Mouse (Mus musculus): Measurements from ENCODE around the gene Vegfb. TPM values are rescaled to one million over a fixed set of nuclear protein-coding genes. Genes with fewer than 3 reads are reported as not detected.

The Vegfb gene
- polyA plus RNA-seq, 1 experiment from 2014 or later, result 125 TPM

- 94% methylated on average over 6 of the region's 6 CpGs for WGBS
- no peak overlapping the region for H3K4me3 ChIP-seq
- H3K27me3 ChIP-seq (replicated peaks), result no peaks in the 10 kb centered on the region
- ATAC-seq (ENCODE audit: extremely low read depth, insufficient number of reproducible peaks, low FRiP score, low TSS enrichment), result no peak
- H3K9ac ChIP-seq, result no peak overlapping the region
- peaks cover 50% of the 10 kb centered on the region for H3K4me1 ChIP-seq
- no peak overlapping the region for H3K4me2 ChIP-seq
- H3K36me3 ChIP-seq, result peaks cover 10% of the 10 kb centered on the region
- H3K9me3 ChIP-seq, result no peaks in the 10 kb centered on the region
- no peak overlapping the region for H3K27ac ChIP-seq (replicated peaks)
Measured at GRCm38 (mm10) chr19:6990712-6991111, 3.3 kb upstream of the Vegfb start.

DNA sequence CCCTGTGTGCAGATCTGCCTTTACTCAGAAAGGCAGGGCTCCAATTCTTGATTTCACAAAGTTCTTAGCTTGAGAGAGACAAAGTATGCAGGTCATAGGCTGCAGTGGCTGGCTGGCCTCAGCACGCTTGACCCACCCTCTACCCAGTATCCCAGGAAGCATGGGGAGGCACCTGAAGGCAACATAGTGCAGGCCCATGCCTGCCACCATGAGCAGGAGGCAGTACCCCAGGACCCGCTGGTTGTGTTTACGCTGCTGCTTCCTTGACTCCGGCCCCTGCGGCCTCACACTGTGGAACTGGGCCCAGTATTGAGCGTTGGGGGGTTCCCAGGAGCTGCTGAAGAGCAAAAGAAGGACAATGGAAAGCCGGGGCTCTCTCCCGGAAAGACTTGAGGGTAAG lies 1.8 kb upstream of the Vegfb start:
- no peak overlapping the region for H3K9ac ChIP-seq
- H3K27ac ChIP-seq (replicated peaks), result no peak overlapping the region
- peaks cover 46% of the 10 kb centered on the region for H3K4me1 ChIP-seq
- H3K36me3 ChIP-seq, result peaks cover 23% of the 10 kb centered on the region
- no peak overlapping the region for H3K4me2 ChIP-seq
- no peaks in the 10 kb centered on the region for H3K9me3 ChIP-seq
- no peak for ATAC-seq (ENCODE audit: extremely low read depth, insufficient number of reproducible peaks, low FRiP score, low TSS enrichment)
- H3K27me3 ChIP-seq (replicated peaks), result no peaks in the 10 kb centered on the region
- no peak overlapping the region for H3K4me3 ChIP-seq
- WGBS, result 86% methylated on average over 8 of the region's 8 CpGs

DNA sequence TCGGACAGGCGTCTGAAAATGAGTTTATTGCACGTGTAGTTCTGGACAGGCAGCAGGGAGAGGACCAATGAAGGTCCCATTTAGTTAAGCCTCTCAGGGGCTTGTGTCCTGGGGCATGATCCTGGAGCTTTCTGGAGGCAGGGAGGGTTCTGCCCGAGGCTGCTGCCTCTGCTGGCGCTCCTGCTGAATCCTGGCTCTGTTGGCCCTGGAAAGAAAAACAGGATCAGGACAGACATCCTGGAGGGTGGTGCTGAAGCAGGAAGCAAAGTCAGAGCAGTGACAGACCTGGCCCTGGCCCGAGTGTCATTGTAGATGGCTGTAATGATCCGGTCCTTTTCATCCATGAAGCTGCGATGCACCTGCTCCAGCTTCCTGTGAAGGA lies 444 bp upstream of the Vegfb start:
- Histone ChIP-seq H3K4me3 (peak overlapping the region; percentile 88), H3K4me1 (peaks cover 37% of the 10 kb centered on the region), H3K27me3 (replicated peaks) (no peaks in the 10 kb centered on the region), H3K9me3 (no peaks in the 10 kb centered on the region), H3K4me2 (peak overlapping the region; percentile 75), H3K36me3 (peaks cover 36% of the 10 kb centered on the region), H3K9ac (peak overlapping the region; percentile 100), H3K27ac (replicated peaks) (peak overlapping the region; percentile 98)
- ATAC-seq (ENCODE audit: extremely low read depth, insufficient number of reproducible peaks, low FRiP score, low TSS enrichment), result no peak
- WGBS, result 3% methylated on average over 8 of the region's 8 CpGs

GRCm38 (mm10) chr19:6985951-6986708 lies 1.3 kb downstream of the Vegfb start:
- no peaks in the 10 kb centered on the region for H3K27me3 ChIP-seq (replicated peaks)
- H3K9ac ChIP-seq, result peak overlapping the region; percentile 100
- H3K4me2 ChIP-seq, result peak overlapping the region; percentile 75
- WGBS, result 65% methylated on average over 10 of the region's 10 CpGs
- no peak for ATAC-seq (ENCODE audit: extremely low read depth, insufficient number of reproducible peaks, low FRiP score, low TSS enrichment)
- peak overlapping the region; percentile 98 for H3K27ac ChIP-seq (replicated peaks)
- peaks cover 54% of the 10 kb centered on the region for H3K36me3 ChIP-seq
- H3K4me1 ChIP-seq, result peaks cover 36% of the 10 kb centered on the region
- no peaks in the 10 kb centered on the region for H3K9me3 ChIP-seq
- peak overlapping the region; percentile 88 for H3K4me3 ChIP-seq

- 81% methylated on average over 19 of the region's 19 CpGs for WGBS
- no peaks in the 10 kb centered on the region for H3K9me3 ChIP-seq
- H3K9ac ChIP-seq, result peak overlapping the region; percentile 100; the same call in 1 of the 2 replicates
- peaks cover 40% of the 10 kb centered on the region for H3K4me1 ChIP-seq
- peaks cover 54% of the 10 kb centered on the region for H3K36me3 ChIP-seq
- no peak overlapping the region for H3K4me3 ChIP-seq
- H3K27me3 ChIP-seq (replicated peaks), result no peaks in the 10 kb centered on the region
- no peak for ATAC-seq (ENCODE audit: extremely low read depth, insufficient number of reproducible peaks, low FRiP score, low TSS enrichment)
- H3K4me2 ChIP-seq, result peak overlapping the region; percentile 75; the same call in 1 of the 2 replicates
- no peak overlapping the region for H3K27ac ChIP-seq (replicated peaks)
Measured at GRCm38 (mm10) chr19:6985300-6985699, 2.2 kb downstream of the Vegfb start.

- no peak overlapping the region for H3K27ac ChIP-seq (replicated peaks)
- no peaks in the 10 kb centered on the region for H3K9me3 ChIP-seq
- H3K27me3 ChIP-seq (replicated peaks), result no peaks in the 10 kb centered on the region
- no peak overlapping the region for H3K4me2 ChIP-seq
- H3K9ac ChIP-seq, result no peak overlapping the region
- ATAC-seq (ENCODE audit: extremely low read depth, insufficient number of reproducible peaks, low FRiP score, low TSS enrichment), result no peak
- H3K4me1 ChIP-seq, result peaks cover 48% of the 10 kb centered on the region
- peaks cover 51% of the 10 kb centered on the region for H3K36me3 ChIP-seq
- H3K4me3 ChIP-seq, result no peak overlapping the region
- 94% methylated on average over 5 of the region's 5 CpGs for WGBS
Measured at GRCm38 (mm10) chr19:6983621-6984020, 3.8 kb downstream of the Vegfb start.

DNA sequence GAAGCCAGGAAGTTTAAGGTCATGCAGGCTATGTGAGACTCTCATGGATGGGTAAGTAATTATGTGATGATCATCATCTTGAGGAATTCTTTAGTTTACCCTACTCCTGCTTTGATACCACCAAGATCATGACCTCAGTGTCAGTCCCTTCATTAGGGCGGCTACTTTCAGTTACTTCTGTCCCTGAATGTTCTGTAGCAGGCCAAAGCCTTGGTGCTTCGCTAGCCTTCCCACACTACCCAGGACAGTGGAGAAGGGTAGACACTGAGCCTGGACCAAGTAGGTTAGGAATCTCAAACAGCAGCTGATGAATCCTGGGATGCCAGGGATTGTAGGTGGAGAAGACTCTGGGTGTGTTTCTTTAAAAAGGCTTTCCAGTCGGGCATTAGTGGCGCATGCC lies 6.0 kb downstream of the Vegfb start:
- H3K9ac ChIP-seq, result peak overlapping the region; percentile 94
- WGBS, result 85% methylated on average over 4 of the region's 4 CpGs
- no peaks in the 10 kb centered on the region for H3K9me3 ChIP-seq
- H3K27me3 ChIP-seq (replicated peaks), result no peaks in the 10 kb centered on the region
- peak overlapping the region; percentile 82 for H3K4me3 ChIP-seq
- no peak for ATAC-seq (ENCODE audit: extremely low read depth, insufficient number of reproducible peaks, low FRiP score, low TSS enrichment)
- peak overlapping the region; percentile 87 for H3K4me2 ChIP-seq
- H3K27ac ChIP-seq (replicated peaks), result peak overlapping the region; percentile 97
- H3K36me3 ChIP-seq, result peaks cover 72% of the 10 kb centered on the region
- peaks cover 56% of the 10 kb centered on the region for H3K4me1 ChIP-seq

- peak within 1 kb of the TSS; percentile 97 for H3K27ac ChIP-seq (replicated peaks)
- H3K4me3 ChIP-seq, result peak within 1 kb of the TSS; percentile 82
- no peaks in the 10 kb centered on the region for H3K27me3 ChIP-seq (replicated peaks)
- peak within 1 kb of the TSS; percentile 94 for H3K9ac ChIP-seq
- ATAC-seq (ENCODE audit: extremely low read depth, insufficient number of reproducible peaks, low FRiP score, low TSS enrichment), result peak; percentile 84
- H3K36me3 ChIP-seq, result peaks cover 67% of the 10 kb centered on the region
- WGBS, result 1% methylated on average over 38 of the region's 38 CpGs
- no peaks in the 10 kb centered on the region for H3K9me3 ChIP-seq
- H3K4me1 ChIP-seq, result peaks cover 52% of the 10 kb centered on the region
- peak within 1 kb of the TSS; percentile 87 for H3K4me2 ChIP-seq
Measured at GRCm38 (mm10) chr19:6980381-6981093, 6.9 kb downstream of the Vegfb start, which contains the start of gene Fkbp2. Gene Fkbp2 (minus strand): TSS chr19:6980501.

GRCm38 (mm10) chr19:6979486-6980380 lies 7.7 kb downstream of the Vegfb start:
- Histone ChIP-seq H3K9me3 (no peaks in the 10 kb centered on the region), H3K9ac (peak overlapping the region; percentile 94), H3K27ac (replicated peaks) (peak overlapping the region; percentile 97), H3K27me3 (replicated peaks) (no peaks in the 10 kb centered on the region), H3K4me1 (peaks cover 46% of the 10 kb centered on the region), H3K4me2 (peak overlapping the region; percentile 87), H3K4me3 (peak overlapping the region; percentile 82), H3K36me3 (peaks cover 58% of the 10 kb centered on the region)
- under 1% methylated on average over 58 of the region's 59 CpGs for WGBS
- ATAC-seq (ENCODE audit: extremely low read depth, insufficient number of reproducible peaks, low FRiP score, low TSS enrichment), result peak; percentile 88

DNA sequence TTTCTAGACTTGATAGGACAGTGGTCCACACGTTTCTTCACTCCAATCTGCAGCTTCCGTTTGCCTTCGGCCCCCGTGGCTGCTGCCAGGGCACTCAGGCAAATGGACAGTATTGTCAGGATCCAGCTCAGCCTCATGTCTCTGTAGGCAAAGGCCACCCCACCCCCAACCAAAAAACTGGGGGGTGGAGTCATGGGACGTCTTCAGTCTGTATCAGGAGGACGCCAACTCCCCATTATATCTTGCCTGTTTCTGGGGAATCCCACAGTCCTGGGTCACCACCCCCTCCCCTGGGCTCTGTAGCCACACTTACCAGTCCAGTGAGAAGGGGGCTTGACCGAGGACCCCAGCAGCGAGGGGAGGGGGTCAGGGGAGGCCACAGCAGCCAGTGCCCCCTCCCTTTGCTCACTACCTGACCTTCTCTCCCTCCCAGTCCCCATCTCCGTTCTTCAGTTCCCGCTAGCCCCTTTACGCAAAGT lies 8.4 kb downstream of the Vegfb start:
- Histone ChIP-seq H3K27me3 (replicated peaks) (no peaks in the 10 kb centered on the region), H3K9me3 (no peaks in the 10 kb centered on the region), H3K4me3 (peak overlapping the region; percentile 82), H3K4me2 (peak overlapping the region; percentile 87), H3K27ac (replicated peaks) (peak overlapping the region; percentile 97), H3K9ac (peak overlapping the region; percentile 87), H3K4me1 (peaks cover 45% of the 10 kb centered on the region), H3K36me3 (peaks cover 53% of the 10 kb centered on the region)
- 6% methylated on average over 11 of the region's 11 CpGs for WGBS
- ATAC-seq (ENCODE audit: extremely low read depth, insufficient number of reproducible peaks, low FRiP score, low TSS enrichment), result no peak

GRCm38 (mm10) chr19:6978639-6978974 lies 8.8 kb downstream of the Vegfb start:
- Histone ChIP-seq H3K4me1 (peaks cover 49% of the 10 kb centered on the region), H3K9me3 (no peaks in the 10 kb centered on the region), H3K4me3 (peak overlapping the region; percentile 82), H3K36me3 (peaks cover 49% of the 10 kb centered on the region), H3K9ac (peak overlapping the region; percentile 87), H3K27ac (replicated peaks) (peak overlapping the region; percentile 97), H3K27me3 (replicated peaks) (no peaks in the 10 kb centered on the region), H3K4me2 (peak overlapping the region; percentile 87)
- 27% methylated on average over 3 of the region's 3 CpGs for whole genome bisulfite sequencing
- no peak for ATAC-seq (ENCODE audit: extremely low read depth, insufficient number of reproducible peaks, low FRiP score, low TSS enrichment)

Data from heart, embryonic 13.5 days (tissue).